21 mouse cellular contexts compared by ENCODE assay signal in genomic region chr16:49995822-49996221, GRCm38 (mm10).
"Had no signal": no experiment of that assay in that cellular context is flagged by ENCODE, and none has a peak within 500 bp of the region (broad histone marks: within the 10 kb centered on the region; RNA-seq: fewer than 3 reads in every experiment).

No protein-coding gene starts in this region.

- H3K9ac ChIP-seq: intestine, embryonic 15.5 days; kidney, embryonic 15.5 days; limb, embryonic 12.5 days; limb, embryonic 15.5 days; liver, embryonic 14.5 days; liver, postnatal 0 days; lung, embryonic 15.5 days; midbrain, embryonic 12.5 days; midbrain, embryonic 15.5 days; neural tube, embryonic 12.5 days; neural tube, embryonic 15.5 days had no signal

- DNase-seq: kidney, adult 11 months; kidney, adult 8-10 months; kidney, postnatal 14 days; left cerebral cortex, postnatal 4 days; liver, postnatal 0 days; retina, postnatal 1 day; right cerebral cortex, postnatal 25 days; thymus, adult 18-20 months; thymus, postnatal 36 days had no signal

- H3K27me3 ChIP-seq: intestine, embryonic 15.5 days; kidney, embryonic 15.5 days; limb, embryonic 12.5 days; limb, embryonic 15.5 days; lung, embryonic 15.5 days; midbrain, embryonic 12.5 days; midbrain, embryonic 15.5 days; neural tube, embryonic 12.5 days; neural tube, embryonic 15.5 days had no signal

- H3K4me3 ChIP-seq: intestine, embryonic 15.5 days; kidney, embryonic 15.5 days; limb, embryonic 12.5 days; limb, embryonic 15.5 days; lung, embryonic 15.5 days; midbrain, embryonic 12.5 days; midbrain, embryonic 15.5 days; neural tube, embryonic 12.5 days; neural tube, embryonic 15.5 days had no signal

- H3K27ac ChIP-seq: intestine, embryonic 15.5 days; kidney, embryonic 15.5 days; limb, embryonic 12.5 days; limb, embryonic 15.5 days; liver, embryonic 14.5 days; lung, embryonic 15.5 days; macrophage; midbrain, embryonic 12.5 days; midbrain, embryonic 15.5 days; neural tube, embryonic 12.5 days; neural tube, embryonic 15.5 days had no signal

- H3K4me1 ChIP-seq: intestine, embryonic 15.5 days; kidney, embryonic 15.5 days; limb, embryonic 12.5 days; midbrain, embryonic 12.5 days; midbrain, embryonic 15.5 days; neural tube, embryonic 12.5 days; neural tube, embryonic 15.5 days had no signal

- H3K36me3 ChIP-seq: intestine, embryonic 15.5 days; kidney, embryonic 15.5 days; limb, embryonic 12.5 days; limb, embryonic 15.5 days; lung, embryonic 15.5 days; midbrain, embryonic 12.5 days; midbrain, embryonic 15.5 days; neural tube, embryonic 12.5 days; neural tube, embryonic 15.5 days had no signal

- H3K9me3 ChIP-seq: intestine, embryonic 15.5 days; kidney, embryonic 15.5 days; limb, embryonic 12.5 days; limb, embryonic 15.5 days; lung, embryonic 15.5 days; midbrain, embryonic 12.5 days; midbrain, embryonic 15.5 days; neural tube, embryonic 12.5 days; neural tube, embryonic 15.5 days had no signal

- ATAC-seq: liver, postnatal 0 days; midbrain, embryonic 15.5 days had no signal

- H3K4me2 ChIP-seq: intestine, embryonic 15.5 days; kidney, embryonic 15.5 days; limb, embryonic 12.5 days; limb, embryonic 15.5 days; liver, embryonic 11.5 days; lung, embryonic 15.5 days; midbrain, embryonic 12.5 days; midbrain, embryonic 15.5 days; neural tube, embryonic 12.5 days; neural tube, embryonic 15.5 days had no signal
